In genomic region chr8:83973161-83974031, GRCm38 (mm10) we compare ENCODE assay signal across 8 mouse cellular contexts. TPM values are rescaled to one million over a fixed set of nuclear protein-coding genes. Genes with fewer than 3 reads are reported as not detected.
DNase-seq lines count a peak whose midpoint lies in the region; ATAC-seq and TF ChIP-seq lines count a peak whose summit lies in the region.

No protein-coding gene starts in this region.

- H3K4me3 ChIP-seq in layer of hippocampus, adult 2 months: peak overlapping the region; percentile 75
- H3K4me3 ChIP-seq in embryonic facial prominence, embryonic 11.5 days (ENCODE audit: low read depth, low read length): peak overlapping the region; percentile 90
- peak overlapping the region; percentile 92 for H3K4me3 ChIP-seq in midbrain, embryonic 11.5 days (ENCODE audit: low read depth, low read length)

- no peak for TF ChIP-seq CTCF in layer of hippocampus, adult 2 months (conservative IDR thresholded peaks at IDR 0.05)

- H3K36me3 ChIP-seq in embryonic facial prominence, embryonic 11.5 days (replicated peaks; ENCODE audit: control insufficient read depth, insufficient read depth, low read depth, low read length): peaks cover 3% of the 10 kb centered on the region; the same call in 1 of the 2 replicates
- peaks cover 2% of the 10 kb centered on the region; the same call in 1 of the 2 replicates for H3K36me3 ChIP-seq in midbrain, embryonic 11.5 days (ENCODE audit: control insufficient read depth, insufficient read depth, low read length)

- DNase-seq in layer of hippocampus, adult 2 months (ENCODE audit: low spot score in 2 of 2): peak in 1 of 2 experiments; percentile 49
- DNase-seq in layer of hippocampus, postnatal 25 days (ENCODE audit: extremely low spot score in 1 of 2, low spot score in 1 of 2): no peak
- peak; percentile 13 for DNase-seq in T-cell, adult 2 months (ENCODE audit: low spot score)
- DNase-seq in embryonic facial prominence, embryonic 11.5 days (ENCODE audit: low spot score): no peak
- DNase-seq in induced T-regulatory cell, adult 2 months (ENCODE audit: low read depth): peak; percentile 48
- DNase-seq in midbrain, embryonic 11.5 days (ENCODE audit: low spot score, missing footprints): peak; percentile 90
- DNase-seq in layer of hippocampus, adult 11-12 months (ENCODE audit: low spot score): no peak

- H3K27ac ChIP-seq in layer of hippocampus, adult 2 months: peak overlapping the region; percentile 92
- H3K27ac ChIP-seq in embryonic facial prominence, embryonic 11.5 days (replicated peaks; ENCODE audit: low read depth, low read length): no peak overlapping the region
- H3K27ac ChIP-seq in midbrain, embryonic 11.5 days (ENCODE audit: low read depth, low read length): peak overlapping the region; percentile 25; the same call in 1 of the 2 replicates

- peaks cover 3% of the 10 kb centered on the region for H3K4me1 ChIP-seq in embryonic facial prominence, embryonic 11.5 days (ENCODE audit: control insufficient read depth, insufficient read depth, low read length)
- peaks cover 20% of the 10 kb centered on the region for H3K4me1 ChIP-seq in midbrain, embryonic 11.5 days (ENCODE audit: control insufficient read depth, insufficient read depth, low read length)

- peak overlapping the region; percentile 93 for H3K4me2 ChIP-seq in embryonic facial prominence, embryonic 11.5 days (ENCODE audit: low read depth, low read length)
- peak overlapping the region; percentile 99 for H3K4me2 ChIP-seq in midbrain, embryonic 11.5 days

- H3K27me3 ChIP-seq in embryonic facial prominence, embryonic 11.5 days (ENCODE audit: control insufficient read depth, insufficient read depth, low read length): no peaks in the 10 kb centered on the region
- H3K27me3 ChIP-seq in midbrain, embryonic 11.5 days (ENCODE audit: control insufficient read depth, insufficient read depth, low read length): no peaks in the 10 kb centered on the region

- peak; percentile 5; the same call in 1 of the 2 replicates for ATAC-seq in embryonic facial prominence, embryonic 11.5 days (replicated peaks; ENCODE audit: insufficient number of reproducible peaks, low FRiP score, low TSS enrichment, low read depth)
- no peak; the same call in 1 of the 2 replicates for ATAC-seq in midbrain, embryonic 11.5 days (ENCODE audit: low FRiP score)
- no peak for ATAC-seq in megakaryocyte-erythroid progenitor cell, adult 5-6 weeks (replicated peaks; ENCODE audit: low FRiP score, low TSS enrichment, poor library complexity, severe bottlenecking)

- no peaks in the 10 kb centered on the region for H3K9me3 ChIP-seq in embryonic facial prominence, embryonic 11.5 days (replicated peaks; ENCODE audit: control insufficient read depth, low read length)
- H3K9me3 ChIP-seq in midbrain, embryonic 11.5 days (ENCODE audit: control insufficient read depth, low read length): no peaks in the 10 kb centered on the region

- peak overlapping the region; percentile 86 for H3K9ac ChIP-seq in embryonic facial prominence, embryonic 11.5 days (replicated peaks; ENCODE audit: low read length)
- peak overlapping the region; percentile 92 for H3K9ac ChIP-seq in midbrain, embryonic 11.5 days (ENCODE audit: low read length)

- 2% methylated on average over 37 of the region's 37 CpGs for WGBS in embryonic facial prominence, embryonic 11.5 days
- WGBS in midbrain, embryonic 11.5 days: 4% methylated on average over 32 of the region's 37 CpGs

RNA-seq across cellular contexts. Expression of gene Prkaca, which starts 0.6 kb away (rescaled TPM):
- 100 to 1,000 TPM; 256 to 257 TPM for total RNA-seq in layer of hippocampus, adult 2 months (2021)
- total RNA-seq in layer of hippocampus, postnatal 25 days (2021): 100 to 1,000 TPM; 257 to 273 TPM
- 138 and 141 TPM in 2 replicates for polyA plus RNA-seq in embryonic facial prominence, embryonic 11.5 days (2014; fragmentation: Nextera tagmentation; extraction: Ambion mirVana)
- polyA plus RNA-seq in midbrain, embryonic 11.5 days (2014; fragmentation: Nextera tagmentation; extraction: Ambion mirVana): 139 and 156 TPM in 2 replicates
- total RNA-seq in megakaryocyte-erythroid progenitor cell, adult 5-6 weeks (2014; fragmentation: Nextera tagmentation): 35.2 and 49.4 TPM in 2 replicates
- total RNA-seq in megakaryocyte-erythroid progenitor cell, adult 5-6 weeks (2017): 22.1 and 31.1 TPM in 2 replicates

RNA-seq across cellular contexts. Expression of gene Asf1b, which starts 18.1 kb away (rescaled TPM):
- total RNA-seq in layer of hippocampus, adult 2 months (2021): under 1 TPM; 0.44 to 0.82 TPM
- total RNA-seq in layer of hippocampus, postnatal 25 days (2021): 1 to 10 TPM in 1 of 2 experiments, under 1 TPM in 1; 0.39 to 1.2 TPM
- 82.6 and 83.0 TPM in 2 replicates for polyA plus RNA-seq in embryonic facial prominence, embryonic 11.5 days (2014; fragmentation: Nextera tagmentation; extraction: Ambion mirVana)
- polyA plus RNA-seq in midbrain, embryonic 11.5 days (2014; fragmentation: Nextera tagmentation; extraction: Ambion mirVana): 92.5 and 96.5 TPM in 2 replicates
- 48.9 and 64.6 TPM in 2 replicates for total RNA-seq in megakaryocyte-erythroid progenitor cell, adult 5-6 weeks (2014; fragmentation: Nextera tagmentation)
- 18.5 and 36.5 TPM in 2 replicates for total RNA-seq in megakaryocyte-erythroid progenitor cell, adult 5-6 weeks (2017)

RNA-seq across cellular contexts. Expression of gene Gm10644, which starts 18.4 kb away (rescaled TPM):
- total RNA-seq in layer of hippocampus, adult 2 months (2021): under 1 TPM; 0.44 to 0.87 TPM
- total RNA-seq in layer of hippocampus, postnatal 25 days (2021): under 1 TPM; 0.49 to 0.54 TPM
- 0.66 and 0.72 TPM in 2 replicates for polyA plus RNA-seq in embryonic facial prominence, embryonic 11.5 days (2014; fragmentation: Nextera tagmentation; extraction: Ambion mirVana)
- polyA plus RNA-seq in midbrain, embryonic 11.5 days (2014; fragmentation: Nextera tagmentation; extraction: Ambion mirVana): 0.61 and 0.81 TPM in 2 replicates
- not detected in 2 replicates for total RNA-seq in megakaryocyte-erythroid progenitor cell, adult 5-6 weeks (2014; fragmentation: Nextera tagmentation)
- not detected in 2 replicates for total RNA-seq in megakaryocyte-erythroid progenitor cell, adult 5-6 weeks (2017)

RNA-seq across cellular contexts. Expression of gene Samd1, which starts 24.1 kb away (rescaled TPM):
- total RNA-seq in layer of hippocampus, adult 2 months (2021): 10 to 100 TPM; 40.7 to 41.2 TPM
- total RNA-seq in layer of hippocampus, postnatal 25 days (2021): 10 to 100 TPM; 44.2 to 45.4 TPM
- polyA plus RNA-seq in embryonic facial prominence, embryonic 11.5 days (2014; fragmentation: Nextera tagmentation; extraction: Ambion mirVana): 18.2 and 19.3 TPM in 2 replicates
- 12.8 and 12.9 TPM in 2 replicates for polyA plus RNA-seq in midbrain, embryonic 11.5 days (2014; fragmentation: Nextera tagmentation; extraction: Ambion mirVana)
- 103 and 123 TPM in 2 replicates for total RNA-seq in megakaryocyte-erythroid progenitor cell, adult 5-6 weeks (2014; fragmentation: Nextera tagmentation)
- 57.4 and 79.8 TPM in 2 replicates for total RNA-seq in megakaryocyte-erythroid progenitor cell, adult 5-6 weeks (2017)

RNA-seq across cellular contexts. Expression of gene 1700067K01Rik, which starts 27.9 kb away (rescaled TPM):
- under 1 TPM; 0.66 to 0.82 TPM for total RNA-seq in layer of hippocampus, adult 2 months (2021)
- under 1 TPM; 0.20 to 0.33 TPM for total RNA-seq in layer of hippocampus, postnatal 25 days (2021)
- polyA plus RNA-seq in embryonic facial prominence, embryonic 11.5 days (2014; fragmentation: Nextera tagmentation; extraction: Ambion mirVana): 0.29 and 0.85 TPM in 2 replicates
- 0.33 and 0.56 TPM in 2 replicates for polyA plus RNA-seq in midbrain, embryonic 11.5 days (2014; fragmentation: Nextera tagmentation; extraction: Ambion mirVana)
- 1.4 and 2.3 TPM in 2 replicates for total RNA-seq in megakaryocyte-erythroid progenitor cell, adult 5-6 weeks (2014; fragmentation: Nextera tagmentation)
- total RNA-seq in megakaryocyte-erythroid progenitor cell, adult 5-6 weeks (2017): 0.76 and 2.3 TPM in 2 replicates

Comparison
In these comparisons a context has a peak if more than half of its experiments do, and no peak if none do; other contexts are left out.
1. DNase-seq: peak in T-cell, adult 2 months (single experiment), induced T-regulatory cell, adult 2 months (single experiment) and midbrain, embryonic 11.5 days (single experiment); none in layer of hippocampus, postnatal 25 days (0 of 2), embryonic facial prominence, embryonic 11.5 days (single experiment) and layer of hippocampus, adult 11-12 months (single experiment).
2. RNA of gene Prkaca, which starts 0.6 kb away (total RNA-seq): 257 to 273 TPM in layer of hippocampus, postnatal 25 days and 256 to 257 TPM in layer of hippocampus, adult 2 months; 22.1 to 49.4 TPM in megakaryocyte-erythroid progenitor cell, adult 5-6 weeks; every median in the first group is over 4 times any median in the second.
3. RNA of gene Asf1b, which starts 18.1 kb away (total RNA-seq): 18.5 to 64.6 TPM in megakaryocyte-erythroid progenitor cell, adult 5-6 weeks; 0.39 to 1.2 TPM in layer of hippocampus, postnatal 25 days and 0.44 to 0.82 TPM in layer of hippocampus, adult 2 months; every median in the first group is over 4 times any median in the second.
4. Peak in every context shown above with its lines, with median percentiles within 50 percentile points of each other: H3K4me3 ChIP-seq.